Mouse (Mus musculus) hindlimb bud, embryonic 11.5 days (tissue): Measurements from ENCODE around the gene Gm5617.
"Not testable (repeated sequence)": the region's sequence is repeated elsewhere in the genome, so short reads cannot be mapped to it uniquely, and the experiment has no call there.

ENCODE experiments used
- DNase-seq: peaks from one replicate; pipeline ENCODE4 v3.0.0-alpha.2; 2012; ENCODE audit warnings: low read depth, low spot score; ENCODE audit errors: extremely low spot score

The Gm5617 gene

GRCm38 (mm10) chr9:48495548-48495932 is 298 bp downstream of the Gm5617 start:
- no peak for DNase-seq

- DNase-seq, result no peak
Measured at GRCm38 (mm10) chr9:48501192-48501591, 6.0 kb downstream of the Gm5617 start.

- DNase-seq, result no peak
Measured at GRCm38 (mm10) chr9:48503001-48503400, 7.8 kb downstream of the Gm5617 start.

- DNase-seq, result no peak
Measured at GRCm38 (mm10) chr9:48504741-48505365, 9.6 kb downstream of the Gm5617 start.

GRCm38 (mm10) chr9:48510134-48510533 is 14.9 kb downstream of the Gm5617 start:
- no peak for DNase-seq

- no peak for DNase-seq
Measured at GRCm38 (mm10) chr9:48515332-48515731, 20.1 kb downstream of the Gm5617 start.

GRCm38 (mm10) chr9:48516615-48517371 is 21.6 kb downstream of the Gm5617 start:
- DNase-seq, result no peak

- DNase-seq, result no peak
Measured at GRCm38 (mm10) chr9:48517372-48518130, 22.3 kb downstream of the Gm5617 start.

- not testable (repeated sequence) for DNase-seq
Measured at GRCm38 (mm10) chr9:48520405-48520804, 25.2 kb downstream of the Gm5617 start.

- no peak for DNase-seq
Measured at GRCm38 (mm10) chr9:48525566-48525965, 30.3 kb downstream of the Gm5617 start.

- DNase-seq, result no peak
Measured at GRCm38 (mm10) chr9:48526520-48526919, 31.3 kb downstream of the Gm5617 start.

GRCm38 (mm10) chr9:48531294-48531693 is 36.1 kb downstream of the Gm5617 start:
- no peak for DNase-seq

GRCm38 (mm10) chr9:48532203-48532602 is 37.0 kb downstream of the Gm5617 start:
- no peak for DNase-seq

- no peak for DNase-seq
Measured at GRCm38 (mm10) chr9:48532730-48533129, 37.5 kb downstream of the Gm5617 start.

GRCm38 (mm10) chr9:48536414-48536813 is 41.2 kb downstream of the Gm5617 start:
- no peak for DNase-seq

GRCm38 (mm10) chr9:48537616-48538015 is 42.4 kb downstream of the Gm5617 start:
- DNase-seq, result not testable (repeated sequence)

GRCm38 (mm10) chr9:48538044-48538645 is 42.9 kb downstream of the Gm5617 start:
- DNase-seq, result no peak

GRCm38 (mm10) chr9:48538688-48539087 is 43.4 kb downstream of the Gm5617 start:
- DNase-seq, result peak; percentile 8
